Mouse (Mus musculus) cerebellum, adult 11 months (tissue): ENCODE results near the gene Gpank1.
"Not testable (repeated sequence)": the region's sequence is repeated elsewhere in the genome, so short reads cannot be mapped to it uniquely, and the experiment has no call there.

Experiments
- DNase-seq: peaks from one replicate; pipeline ENCODE4 v3.0.0; 2022

The Gpank1 gene

DNA sequence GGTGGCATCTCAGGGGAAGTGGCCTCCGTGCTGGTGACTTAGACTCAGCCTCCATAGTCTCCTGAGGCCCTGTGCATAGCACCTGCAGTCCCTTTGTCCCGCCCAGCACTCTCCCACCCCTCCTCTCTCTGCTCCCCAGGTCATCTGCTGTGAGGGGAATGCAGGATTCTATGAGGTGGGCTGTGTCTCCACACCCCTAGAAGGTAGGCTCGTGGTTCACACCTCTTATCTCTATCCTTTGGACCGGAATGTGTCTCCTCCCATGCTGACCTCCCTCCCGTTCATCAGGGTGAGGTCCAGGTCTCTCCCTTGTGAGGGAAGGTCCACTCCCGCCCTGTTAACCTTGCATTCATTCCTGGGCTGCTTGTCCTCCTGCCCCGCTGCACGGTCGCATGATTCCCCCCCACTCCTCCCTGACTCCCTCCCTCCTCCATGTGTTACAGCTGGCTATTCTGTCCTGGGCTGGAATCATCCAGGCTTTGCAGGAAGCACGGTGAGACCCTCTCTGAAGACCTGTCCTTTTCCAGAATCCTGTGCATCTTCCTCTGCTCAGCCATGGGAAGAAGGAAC is 21.0 kb upstream of the Gpank1 start:
- no peak for DNase-seq

DNA sequence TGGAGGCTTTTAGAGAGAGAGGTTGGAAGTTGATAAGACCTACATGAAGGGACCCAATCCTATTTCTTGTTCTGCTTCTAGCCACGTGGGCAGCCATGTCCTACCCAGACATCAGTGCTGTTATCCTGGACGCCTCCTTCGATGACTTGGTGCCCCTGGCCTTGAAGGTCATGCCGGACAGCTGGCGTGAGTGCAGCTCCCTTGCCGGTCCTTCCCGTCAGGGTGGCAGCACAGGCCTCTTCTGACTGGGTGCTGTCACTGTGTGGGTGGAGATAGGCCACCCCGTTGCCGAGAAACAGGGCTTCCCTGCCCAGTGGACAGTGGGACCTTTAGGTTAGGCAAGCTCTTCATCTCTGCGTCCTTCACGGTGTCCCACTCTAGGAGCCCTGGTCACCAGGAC is 20.1 kb upstream of the Gpank1 start:
- DNase-seq, result no peak

DNA sequence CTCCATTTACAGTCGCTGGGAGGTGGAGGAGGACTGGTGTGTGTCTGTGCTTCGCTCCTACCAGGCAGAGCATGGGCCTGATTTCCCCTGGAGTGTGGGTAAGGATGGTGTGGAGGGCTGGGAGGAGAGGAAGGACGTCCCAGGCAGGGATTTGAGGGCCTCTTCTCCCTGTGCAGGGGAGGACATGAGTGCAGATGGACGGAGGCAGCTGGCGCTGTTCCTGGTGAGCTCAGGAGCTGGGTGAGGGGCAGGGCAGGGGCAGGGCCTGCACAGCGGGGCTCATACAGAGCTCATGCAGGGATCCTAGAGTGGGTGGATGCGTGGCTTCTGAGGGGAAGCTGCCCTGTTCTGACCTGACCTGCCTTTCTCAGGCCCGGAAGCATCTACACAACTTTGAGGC is 19.0 kb upstream of the Gpank1 start:
- no peak for DNase-seq

DNA sequence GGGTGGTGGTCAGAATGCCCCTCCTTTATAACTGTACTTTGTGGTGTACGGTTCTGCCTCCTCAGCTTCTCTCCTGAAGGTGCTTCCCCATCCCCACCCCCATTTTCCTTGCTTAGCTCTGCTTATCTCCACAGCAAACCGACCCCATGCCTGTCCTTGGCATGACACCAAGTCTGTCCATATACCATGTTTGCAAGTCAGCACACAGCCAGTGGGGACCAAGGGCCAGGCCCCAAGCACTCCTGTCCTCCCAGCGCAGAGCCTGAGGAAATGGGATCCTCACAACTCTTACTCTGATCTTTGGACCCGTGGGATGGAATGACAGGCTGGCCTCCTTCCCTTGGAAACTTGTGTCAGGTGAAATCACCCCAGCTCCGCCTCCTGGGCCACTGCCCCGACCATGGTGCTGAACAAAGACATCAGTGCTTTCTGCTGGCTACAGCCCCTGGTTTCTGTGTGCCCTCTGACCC is 18.0 kb upstream of the Gpank1 start:
- DNase-seq, result no peak

DNA sequence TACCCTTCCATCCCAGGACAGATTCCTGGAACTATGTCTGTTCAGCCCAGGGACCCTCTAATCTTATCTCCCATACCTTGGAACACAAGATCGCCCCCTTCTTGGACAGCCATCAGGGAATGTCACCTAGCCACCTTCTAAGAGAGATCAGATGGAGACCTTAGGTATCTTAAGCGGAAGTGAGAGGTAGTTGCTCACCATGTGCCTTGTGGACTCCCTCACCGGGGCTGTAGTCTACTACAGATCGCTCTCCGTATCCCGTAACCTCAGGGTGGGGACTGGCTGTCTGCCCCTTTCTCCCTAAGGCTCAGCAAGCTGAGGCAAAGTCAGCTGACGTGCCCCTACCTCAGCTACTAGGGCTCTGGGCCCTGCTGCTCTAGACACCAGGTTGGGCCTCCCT is 17.2 kb upstream of the Gpank1 start:
- no peak for DNase-seq

DNA sequence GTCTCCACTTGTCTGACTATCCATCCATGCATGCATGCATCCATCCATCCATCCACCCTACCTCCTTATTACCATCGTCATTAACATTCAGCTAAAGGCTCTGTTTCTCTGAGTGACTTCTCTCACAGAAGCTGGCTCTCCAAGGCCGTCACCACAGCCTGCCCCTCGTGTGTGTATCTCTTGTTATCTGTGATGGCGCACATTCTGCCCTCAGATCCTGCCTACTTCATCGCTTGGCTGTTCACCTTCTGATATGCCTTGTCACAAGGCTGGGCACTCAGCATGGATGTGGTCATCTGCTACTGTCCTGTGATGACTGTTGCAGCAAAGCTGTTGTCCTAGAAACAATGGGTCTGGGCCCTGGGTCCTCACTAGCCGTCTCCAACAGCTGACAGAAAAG is 16.5 kb upstream of the Gpank1 start:
- DNase-seq, result no peak

DNA sequence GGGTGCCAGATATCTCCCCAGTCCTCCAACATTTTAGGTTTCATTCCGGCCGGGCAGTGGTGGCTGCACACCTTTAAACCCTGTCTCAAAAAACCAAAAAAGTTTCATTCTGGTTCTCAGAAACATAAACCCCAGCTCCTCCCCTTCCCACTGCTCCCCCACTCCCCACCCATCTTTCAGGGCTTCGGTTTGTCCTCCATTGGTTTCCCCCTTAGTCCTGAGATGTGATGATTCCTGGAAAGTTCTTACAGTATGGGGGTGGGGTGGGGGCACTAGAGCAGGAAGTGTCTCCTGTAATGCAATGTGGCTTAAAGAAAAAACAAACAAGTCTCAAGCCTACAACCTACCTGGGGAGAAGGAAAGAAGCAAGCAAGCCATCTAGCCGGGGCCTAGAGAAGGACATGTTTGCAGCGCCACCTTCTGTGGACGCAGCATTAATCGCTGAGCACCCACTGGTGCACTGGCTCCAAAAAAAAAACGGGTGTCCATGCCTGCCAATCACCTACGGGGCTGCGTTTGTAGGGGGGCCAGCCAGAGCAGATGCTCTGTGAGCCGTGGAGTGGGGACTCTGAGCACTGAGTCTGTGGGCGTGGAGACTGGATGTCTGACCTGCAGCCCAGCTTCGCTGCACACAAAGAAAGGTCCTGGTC is 15.4 kb upstream of the Gpank1 start:
- DNase-seq, result peak; percentile 63

DNA sequence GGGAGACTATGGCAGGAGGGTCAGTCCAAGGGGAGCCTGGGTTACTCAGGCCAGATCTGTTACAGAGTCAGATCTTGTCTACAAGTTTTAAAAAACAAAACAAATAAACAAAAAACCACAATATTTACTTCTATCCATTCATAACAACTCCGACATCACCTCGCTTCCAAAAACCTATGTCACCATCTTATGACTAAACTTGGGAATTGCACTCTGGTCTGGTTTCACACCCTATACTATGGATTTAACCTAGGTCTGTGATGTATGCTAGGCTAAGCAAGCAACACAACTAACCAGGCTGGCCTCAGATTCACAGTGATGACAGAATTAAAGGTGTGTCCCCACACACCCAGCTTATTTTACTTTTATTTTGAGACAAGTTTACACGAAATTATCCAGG is 14.7 kb upstream of the Gpank1 start:
- DNase-seq, result no peak

DNA sequence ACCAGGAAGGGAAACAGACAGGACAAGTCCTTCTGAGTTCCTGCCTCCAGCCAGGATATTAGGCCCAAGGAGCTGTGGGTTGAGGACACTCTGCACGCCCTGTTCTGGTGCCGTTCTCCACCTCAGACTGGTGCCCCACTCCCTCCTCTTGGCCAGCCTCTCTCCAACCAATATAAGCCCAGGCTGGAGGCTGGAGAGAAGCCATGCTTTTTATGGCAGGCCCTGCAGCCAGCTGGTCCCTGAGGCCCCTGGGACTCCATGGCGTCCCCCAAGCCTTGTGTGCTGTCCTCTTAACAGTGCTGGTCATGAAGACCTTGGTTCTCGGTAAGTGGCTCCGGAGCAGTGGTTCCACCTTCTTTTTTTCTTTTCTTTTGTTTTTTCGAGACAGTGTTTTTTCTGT is 13.2 kb upstream of the Gpank1 start, which contains the start of gene Ly6g5c:
Gene Ly6g5c, plus strand, starts transcription at position 183 of the 400 bp plus-strand sequence.
- DNase-seq, result peak; percentile 62

DNA sequence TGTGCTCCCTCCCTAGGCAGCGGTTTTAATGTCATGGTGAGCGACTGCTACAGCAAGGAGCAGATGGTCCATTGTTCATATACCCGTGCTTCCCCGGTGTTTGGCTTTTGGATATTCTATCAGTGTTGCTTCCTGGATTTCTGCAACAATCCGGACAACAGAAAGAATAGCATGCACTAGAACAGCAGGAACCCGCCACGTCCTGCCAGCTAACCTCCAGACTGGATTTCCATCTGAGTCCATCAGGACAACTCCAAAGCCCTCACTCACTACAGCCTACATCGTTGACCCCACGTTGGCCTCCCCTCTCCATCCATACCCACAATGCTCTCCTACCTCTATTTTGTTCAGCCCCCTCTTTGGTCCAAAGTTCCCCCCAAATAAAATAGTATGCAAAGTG is 9.5 kb upstream of the Gpank1 start:
- DNase-seq, result no peak

DNA sequence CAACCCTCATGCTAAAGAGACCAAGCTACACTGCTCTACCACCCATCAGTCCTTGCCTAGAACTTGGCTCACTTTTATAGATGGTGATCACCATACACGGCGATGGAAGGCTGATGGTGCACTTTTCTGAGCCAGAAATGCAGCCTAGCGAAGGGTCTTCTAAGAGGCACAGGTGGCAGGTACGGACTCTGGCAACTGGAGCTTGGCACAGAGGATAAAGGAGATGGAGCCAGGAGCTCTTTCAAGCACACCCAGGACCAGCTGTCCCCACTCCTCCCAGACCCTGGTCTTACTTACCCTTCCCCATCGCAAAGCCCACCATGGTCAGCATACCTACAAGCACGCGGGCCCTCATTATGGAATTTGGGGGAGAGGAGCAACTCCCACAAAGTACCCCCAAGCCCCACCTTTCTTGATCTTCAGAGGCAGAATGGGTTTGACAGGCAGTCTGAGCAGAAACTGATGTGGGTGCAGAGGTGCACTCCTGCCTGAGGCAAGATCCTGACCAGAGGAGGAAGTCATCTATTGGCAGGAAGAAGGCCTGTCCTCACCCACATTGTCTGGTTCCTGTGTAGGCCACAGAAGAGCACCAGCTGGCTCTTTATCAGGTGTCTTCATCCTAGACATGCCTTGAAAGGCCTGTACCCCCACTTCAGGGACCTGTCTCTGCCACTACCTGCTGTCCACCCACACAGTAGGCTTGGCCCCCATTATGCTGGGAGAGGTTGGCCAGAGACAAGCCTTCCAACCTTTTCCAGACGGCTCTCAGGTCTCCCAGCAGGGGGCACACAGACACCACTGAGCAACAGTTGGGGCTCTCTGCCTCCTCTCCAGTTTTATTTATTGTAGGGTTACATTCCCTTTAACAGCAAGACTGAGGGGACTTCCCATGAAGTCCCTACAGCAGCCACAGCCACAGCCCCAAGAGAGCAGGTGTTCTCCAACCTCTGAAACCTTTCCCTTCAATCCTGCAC is 5.9 kb upstream of the Gpank1 start, which contains the start of gene Ly6g5b:
Gene Ly6g5b, minus strand, starts transcription at position 383 of the 974 bp plus-strand sequence.
- peak; percentile 29 for DNase-seq

DNA sequence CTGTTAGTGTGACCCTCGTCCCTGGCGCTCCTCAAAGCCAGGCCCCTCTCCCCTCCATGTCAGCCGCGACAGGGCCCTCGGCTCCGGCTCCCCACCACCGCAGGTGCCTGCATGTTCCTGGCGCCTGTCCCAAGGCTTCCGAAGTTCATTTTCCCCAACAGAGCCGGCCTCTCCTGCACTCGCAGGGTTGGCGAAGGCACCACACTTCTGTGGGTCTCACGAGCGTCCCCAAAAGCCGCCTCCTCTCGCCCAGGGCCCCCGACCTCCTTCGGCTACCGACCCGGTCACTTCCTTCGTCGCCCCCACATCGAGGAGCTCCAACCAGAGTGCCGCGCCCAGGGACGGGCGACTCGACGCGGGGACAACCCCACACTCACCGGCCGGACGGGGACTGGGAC is 511 bp upstream of the Gpank1 start:
- no peak for DNase-seq

DNA sequence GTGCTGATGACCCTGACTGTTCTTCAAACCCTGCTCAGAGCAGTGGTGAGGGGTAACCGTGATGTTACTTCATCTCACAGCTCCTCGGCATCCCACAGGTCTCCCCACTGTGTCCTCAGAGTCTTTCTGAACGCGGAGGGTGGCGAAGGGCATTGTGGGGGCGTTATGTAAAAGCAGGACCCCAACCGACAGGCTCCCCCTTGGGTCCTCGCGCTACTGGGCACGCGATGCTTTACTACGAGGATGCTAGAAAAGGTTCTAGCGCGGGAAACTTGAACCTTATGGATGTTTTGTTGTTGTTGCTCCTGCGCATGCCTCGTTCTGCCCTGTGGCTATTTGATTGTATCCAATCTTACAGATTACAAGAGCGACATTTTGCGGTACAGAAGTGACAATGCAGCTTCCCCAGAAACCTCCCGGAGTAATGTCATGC is 632 bp downstream of the Gpank1 start, which contains the start of gene Csnk2b:
Gene Csnk2b, minus strand, starts transcription at position 183 of the 433 bp plus-strand sequence.
- DNase-seq, result peak; percentile 69

DNA sequence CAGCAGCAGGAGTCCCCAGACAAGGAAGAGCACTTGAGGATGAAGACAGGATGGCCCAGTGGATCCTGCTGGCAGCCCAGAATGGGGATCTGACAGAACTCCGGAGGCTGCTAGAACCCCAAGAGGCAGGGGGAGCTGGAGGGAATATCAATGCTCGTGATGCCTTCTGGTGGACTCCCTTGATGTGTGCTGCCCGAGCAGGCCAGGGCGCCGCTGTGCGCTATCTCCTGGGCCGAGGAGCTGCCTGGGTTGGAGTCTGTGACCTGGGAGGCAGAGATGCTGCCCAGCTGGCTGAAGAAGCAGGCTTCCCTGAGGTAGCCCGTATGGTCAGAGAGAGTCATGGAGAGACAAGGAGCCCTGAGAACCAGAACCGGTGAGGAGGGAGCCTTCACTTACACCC is 2.0 kb downstream of the Gpank1 start:
- not testable (repeated sequence) for DNase-seq

DNA sequence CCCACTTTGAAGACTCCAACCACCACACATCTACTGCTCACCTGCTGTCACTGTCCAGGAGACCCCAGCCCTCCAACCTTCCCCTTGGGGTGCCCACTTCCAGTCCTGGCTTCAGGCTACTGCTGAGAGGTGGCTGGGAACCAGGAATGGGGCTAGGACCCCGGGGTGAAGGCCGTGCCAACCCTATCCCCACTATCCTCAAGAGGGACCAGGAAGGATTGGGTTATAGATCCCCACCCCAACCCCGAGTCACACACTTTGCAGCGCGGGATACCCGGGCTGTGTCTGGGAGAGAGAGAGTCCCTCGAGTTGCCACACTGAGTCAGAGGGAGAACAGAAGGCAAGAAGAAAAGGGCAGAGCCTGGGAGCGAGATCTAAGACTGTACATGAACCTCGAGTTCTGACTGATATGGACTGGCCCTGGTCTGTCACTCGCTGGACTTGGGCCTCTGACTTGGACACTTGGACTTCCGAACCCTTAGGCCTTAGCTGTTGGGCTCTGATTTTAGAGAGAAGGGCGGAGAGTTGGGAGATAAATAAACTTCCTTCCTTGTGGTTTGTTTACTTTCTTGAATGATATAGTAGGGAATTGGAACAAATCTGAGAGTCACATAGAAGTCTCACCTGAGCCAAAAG is 3.1 kb downstream of the Gpank1 start:
- DNase-seq, result not testable (repeated sequence)

DNA sequence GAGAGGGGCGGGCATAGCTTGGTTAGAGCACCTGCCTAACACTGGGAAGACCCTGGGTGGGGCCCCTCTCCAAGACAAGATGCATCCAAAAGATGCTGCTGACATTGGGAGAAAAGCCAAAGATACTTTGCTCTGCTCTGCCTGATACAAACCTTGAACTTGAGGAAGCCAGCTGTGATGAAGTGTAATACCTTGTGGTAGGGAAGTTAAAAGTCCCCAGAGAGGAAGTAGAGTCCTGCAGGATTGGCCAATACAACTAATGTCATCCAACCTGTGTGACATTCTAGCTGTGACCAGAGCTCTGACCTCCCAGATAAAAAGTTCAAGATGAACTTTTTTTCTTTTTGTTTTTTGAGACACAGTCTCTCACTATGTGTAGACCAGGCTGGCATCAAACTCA is 3.8 kb downstream of the Gpank1 start:
- no peak for DNase-seq

DNA sequence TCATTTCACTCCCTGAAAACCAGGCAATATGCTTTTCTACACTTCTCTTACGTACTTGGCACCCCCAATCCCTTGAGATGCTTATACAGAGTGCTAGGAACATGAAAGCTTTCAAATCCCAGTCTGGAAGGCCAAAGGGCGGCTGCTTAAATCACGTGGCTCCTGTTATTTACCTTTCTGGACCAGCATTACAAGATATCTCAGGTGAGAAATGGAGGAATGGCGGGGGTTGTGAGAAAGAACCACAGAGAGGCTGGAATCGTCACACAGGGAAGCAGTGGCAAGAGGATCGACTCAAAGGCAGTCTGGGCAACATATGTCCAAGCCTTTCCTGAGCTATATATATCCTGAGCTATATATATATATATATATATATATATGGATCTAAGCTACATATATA is 4.3 kb downstream of the Gpank1 start:
- no peak for DNase-seq

DNA sequence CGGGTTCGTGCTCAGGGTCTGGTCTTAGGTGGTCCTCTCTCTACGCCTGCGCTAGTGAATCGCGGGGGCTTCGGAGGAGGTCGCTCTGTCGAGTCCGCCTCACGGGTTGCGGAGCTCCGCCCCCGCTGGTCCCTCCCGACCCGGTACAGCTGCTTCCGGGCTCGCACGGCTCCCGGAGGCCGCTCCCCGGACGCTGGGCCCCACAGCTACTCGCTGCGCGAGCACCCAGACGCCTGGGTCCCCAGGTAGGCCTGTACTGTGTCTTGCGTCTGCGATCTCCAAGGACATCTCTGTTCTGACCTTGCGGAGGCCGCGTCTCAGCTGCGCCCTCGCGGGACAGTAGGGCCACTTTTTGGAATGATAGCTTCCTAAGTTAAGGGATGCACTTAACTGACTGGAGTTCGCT is 5.0 kb downstream of the Gpank1 start, which contains the start of gene D17H6S53E:
Gene D17H6S53E, plus strand, starts transcription at position 168 of the 406 bp plus-strand sequence.
- peak; percentile 61 for DNase-seq

DNA sequence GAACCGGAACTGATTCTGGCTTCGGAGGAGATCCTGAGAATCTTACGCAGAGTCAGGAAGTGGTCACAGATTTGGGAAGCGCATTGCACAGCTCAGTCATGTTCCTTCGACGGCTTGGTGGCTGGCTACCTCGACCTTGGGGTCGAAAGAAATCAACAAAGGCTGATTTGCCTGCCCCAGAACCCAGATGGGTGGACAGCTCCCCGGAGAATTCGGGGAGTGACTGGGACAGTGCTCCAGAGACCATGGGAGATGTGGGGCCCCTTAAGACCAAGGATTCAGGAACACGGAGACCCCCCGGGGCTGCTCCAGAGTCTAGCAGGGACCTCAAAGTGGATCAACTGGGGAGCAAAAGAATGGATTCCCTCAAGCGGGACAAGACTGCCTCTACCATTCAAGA is 5.8 kb downstream of the Gpank1 start:
- DNase-seq, result no peak

DNA sequence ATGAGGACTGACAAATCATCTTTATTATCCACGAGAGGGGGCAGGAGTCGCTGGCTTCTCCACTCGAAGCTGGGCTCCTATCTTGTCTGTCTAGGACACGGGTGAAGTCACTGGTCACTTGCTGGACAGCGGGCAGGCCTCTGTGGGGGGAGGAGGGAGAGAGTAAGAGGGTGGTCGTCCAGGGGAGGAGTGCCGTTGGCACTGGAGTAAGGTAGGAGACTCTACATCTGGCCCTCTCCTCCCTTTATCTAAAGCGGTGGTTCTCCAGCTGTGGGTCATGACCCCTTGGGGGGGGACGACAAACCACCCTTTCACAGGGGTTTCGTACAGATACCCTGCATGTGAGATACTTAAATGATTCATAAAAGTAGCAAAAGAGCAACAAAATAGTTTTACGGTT is 7.7 kb downstream of the Gpank1 start:
- DNase-seq, result no peak

DNA sequence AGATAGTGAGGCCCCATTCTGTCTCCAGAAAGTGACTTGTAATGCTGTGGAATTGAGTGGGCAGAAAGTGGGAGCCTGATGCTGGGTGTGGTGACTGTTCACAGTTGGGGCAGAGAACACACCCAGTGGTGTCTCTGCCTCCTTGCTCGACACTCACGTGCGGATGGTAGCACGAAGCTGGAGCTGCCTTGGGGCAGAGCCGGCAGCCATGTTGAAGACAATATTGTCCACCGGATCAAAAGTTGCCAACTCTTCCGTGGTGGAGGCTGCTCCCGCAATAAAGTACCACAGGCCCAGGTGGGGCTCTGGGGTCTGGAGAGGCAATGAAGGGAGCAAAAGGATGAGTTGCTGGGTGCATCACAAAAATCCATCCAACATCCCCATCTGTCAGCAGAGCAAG is 9.8 kb downstream of the Gpank1 start:
- no peak for DNase-seq

DNA sequence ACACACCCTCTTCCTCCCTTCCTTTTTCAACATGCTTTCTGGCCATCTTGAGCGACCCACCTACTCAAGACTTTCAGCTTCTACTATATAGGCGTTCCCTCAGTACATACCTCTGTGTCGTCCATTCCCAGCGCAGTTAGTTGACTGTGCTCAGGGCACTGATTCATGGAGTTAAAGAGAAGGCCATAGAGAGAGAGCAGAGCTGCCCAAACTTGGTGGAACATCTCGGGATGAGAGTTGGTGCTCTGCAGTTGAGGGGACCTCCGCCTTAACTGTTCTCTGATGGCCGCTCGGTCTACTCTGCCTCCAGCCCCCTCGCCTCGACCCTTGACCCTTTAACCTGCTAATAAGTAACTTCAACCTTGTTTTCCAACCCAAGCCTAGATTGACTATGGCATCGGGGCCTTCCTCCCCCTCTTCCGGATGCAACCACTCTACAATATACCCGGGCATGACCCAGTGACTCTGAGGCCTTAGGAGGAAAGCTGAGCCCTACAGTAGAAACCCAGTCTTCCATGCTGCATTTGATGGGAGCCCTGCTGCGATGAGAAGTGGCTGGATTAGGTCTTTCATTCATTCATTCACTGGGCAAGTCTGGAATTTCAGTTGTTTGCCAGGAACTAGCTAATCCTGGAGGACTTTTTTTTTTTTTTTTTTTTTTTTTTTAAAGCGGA is 10.4 kb downstream of the Gpank1 start, which contains the start of gene Apom:
Gene Apom, minus strand, starts transcription at position 551 of the 674 bp plus-strand sequence.
- no peak for DNase-seq
